Mouse (Mus musculus) cerebellum, adult 9-10 months (tissue): ENCODE data around the gene Nt5e.
"Not testable (repeated sequence)": the region's sequence is repeated elsewhere in the genome, so short reads cannot be mapped to it uniquely, and the experiment has no call there.

Experiments used
- DNase-seq: peaks from one replicate; pipeline ENCODE4 v3.0.0; 2022

Nt5e gene

GRCm38 (mm10) chr9:88326930-88327901 is at the start of gene Nt5e:
Gene Nt5e, plus strand, starts transcription at chr9:88327197.
- peak; percentile 73 for DNase-seq

- DNase-seq = no peak
Observed at GRCm38 (mm10) chr9:88277588-88277987, 49.4 kb upstream of the Nt5e start.

GRCm38 (mm10) chr9:88279728-88280127 is 47.3 kb upstream of the Nt5e start:
- no peak for DNase-seq

GRCm38 (mm10) chr9:88289568-88290168 is 37.3 kb upstream of the Nt5e start:
- no peak for DNase-seq

- DNase-seq = no peak
Observed at GRCm38 (mm10) chr9:88292836-88293370, 34.1 kb upstream of the Nt5e start.

- no peak for DNase-seq
Observed at GRCm38 (mm10) chr9:88295798-88296197, 31.2 kb upstream of the Nt5e start.

- no peak for DNase-seq
Observed at GRCm38 (mm10) chr9:88296321-88296720, 30.7 kb upstream of the Nt5e start.

GRCm38 (mm10) chr9:88297244-88297643 is 29.8 kb upstream of the Nt5e start:
- not testable (repeated sequence) for DNase-seq

- no peak for DNase-seq
Observed at GRCm38 (mm10) chr9:88297871-88298658, 28.9 kb upstream of the Nt5e start.

GRCm38 (mm10) chr9:88307019-88307618 is 19.9 kb upstream of the Nt5e start:
- no peak for DNase-seq

- no peak for DNase-seq
Observed at GRCm38 (mm10) chr9:88309127-88309526, 17.9 kb upstream of the Nt5e start.

GRCm38 (mm10) chr9:88319226-88319625 is 7.8 kb upstream of the Nt5e start:
- no peak for DNase-seq

GRCm38 (mm10) chr9:88324616-88325015 is 2.4 kb upstream of the Nt5e start:
- no peak for DNase-seq

GRCm38 (mm10) chr9:88328666-88329065 is 1.7 kb downstream of the Nt5e start:
- DNase-seq = no peak

GRCm38 (mm10) chr9:88329166-88329748 is 2.3 kb downstream of the Nt5e start:
- DNase-seq = no peak

- no peak for DNase-seq
Observed at GRCm38 (mm10) chr9:88330316-88330715, 3.3 kb downstream of the Nt5e start.

GRCm38 (mm10) chr9:88332447-88332846 is 5.5 kb downstream of the Nt5e start:
- DNase-seq = no peak

- no peak for DNase-seq
Observed at GRCm38 (mm10) chr9:88335839-88336238, 8.8 kb downstream of the Nt5e start.

- DNase-seq = no peak
Observed at GRCm38 (mm10) chr9:88340819-88341218, 13.8 kb downstream of the Nt5e start.

- no peak for DNase-seq
Observed at GRCm38 (mm10) chr9:88342241-88342640, 15.2 kb downstream of the Nt5e start.

GRCm38 (mm10) chr9:88342701-88343100 is 15.7 kb downstream of the Nt5e start:
- DNase-seq = no peak

GRCm38 (mm10) chr9:88344424-88344823 is 17.4 kb downstream of the Nt5e start:
- DNase-seq = no peak
